Mouse (Mus musculus) right cerebral cortex, postnatal 14 days (tissue): ENCODE measurements around the gene Ptpro.
"Not testable (repeated sequence)": the region's sequence is repeated elsewhere in the genome, so short reads cannot be mapped to it uniquely, and the experiment has no call there.

Source experiments
- DNase-seq: peaks from one replicate; pipeline ENCODE4 v3.0.0; 2022

Gene Ptpro

DNA sequence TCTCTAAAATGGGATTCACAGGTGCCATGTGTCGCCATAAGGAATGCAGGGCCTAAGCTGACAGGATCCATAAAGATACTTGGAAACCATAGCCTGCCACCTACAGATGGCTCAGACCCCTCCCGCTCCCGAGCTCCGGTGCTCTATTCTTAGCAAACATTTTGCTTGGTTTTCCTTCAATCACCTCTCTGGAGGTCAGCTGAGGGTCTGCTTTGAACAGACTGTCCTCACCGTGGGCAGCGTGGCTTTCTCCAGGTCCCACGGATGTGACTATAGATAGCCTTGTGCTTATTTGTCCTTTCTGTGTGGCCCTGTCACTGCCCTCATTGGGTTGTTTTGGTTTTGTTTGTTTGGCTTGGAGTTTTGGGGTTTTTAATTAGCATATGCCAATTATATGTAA is 206.0 kb downstream of the Ptpro start:
- DNase-seq, result no peak

DNA sequence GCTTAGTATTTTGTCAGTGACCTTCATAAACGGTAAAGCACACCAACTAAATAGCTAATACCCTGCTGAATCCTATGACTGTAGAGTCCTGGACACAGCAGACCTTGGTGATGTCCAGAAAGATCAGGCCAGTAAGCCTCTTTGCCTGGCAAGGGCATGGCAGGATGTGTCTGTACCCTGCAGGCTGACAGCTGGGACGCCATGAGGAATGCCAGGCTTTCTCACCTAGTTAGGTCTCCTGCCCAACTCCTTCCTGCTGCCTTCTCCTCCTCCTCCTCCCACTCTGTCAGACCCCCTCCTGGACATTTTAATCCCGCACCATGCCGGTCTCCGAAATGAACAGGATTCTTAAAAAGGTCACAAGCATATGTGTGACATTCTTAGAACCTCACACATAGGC is 211.7 kb downstream of the Ptpro start:
- no peak for DNase-seq

DNA sequence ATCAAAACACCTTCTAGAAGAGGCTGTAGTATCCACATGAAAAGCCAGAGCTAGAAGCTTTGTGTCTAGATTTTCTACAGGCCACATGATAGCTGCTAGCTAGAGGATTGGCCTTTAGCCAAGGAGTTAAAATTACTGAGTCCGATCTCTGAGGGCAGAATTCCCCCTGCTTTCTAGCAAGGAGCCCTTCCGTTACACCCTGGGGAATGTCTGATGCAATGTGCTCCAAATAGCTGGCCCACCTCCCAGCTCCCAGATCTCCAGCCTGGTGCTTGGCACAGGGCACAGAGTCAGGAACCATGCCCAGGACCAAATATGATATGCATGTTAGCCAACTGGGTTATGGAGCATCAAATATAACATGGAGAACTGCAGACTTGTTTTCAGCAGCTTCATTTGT is 213.1 kb downstream of the Ptpro start:
- no peak for DNase-seq

DNA sequence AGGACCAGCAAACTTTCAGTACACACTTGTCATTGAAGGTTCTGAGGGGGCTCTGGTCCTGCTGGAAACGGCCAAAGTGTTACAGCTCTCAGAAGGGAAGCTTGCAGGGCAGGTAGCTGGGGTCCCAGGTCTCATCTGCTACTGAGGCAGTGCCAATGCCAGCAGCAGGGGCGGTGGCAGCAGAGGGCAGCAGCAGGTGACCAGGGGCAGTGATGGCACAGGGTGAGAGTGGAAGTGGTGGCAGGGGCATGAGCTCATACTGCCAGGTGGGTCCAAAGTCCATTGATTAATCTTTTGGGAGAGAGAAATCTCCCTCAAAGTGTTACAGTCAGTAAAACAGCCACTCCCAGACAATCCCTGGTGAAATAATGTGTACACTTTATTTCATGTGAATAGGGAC is 214.1 kb downstream of the Ptpro start:
- DNase-seq, result no peak

DNA sequence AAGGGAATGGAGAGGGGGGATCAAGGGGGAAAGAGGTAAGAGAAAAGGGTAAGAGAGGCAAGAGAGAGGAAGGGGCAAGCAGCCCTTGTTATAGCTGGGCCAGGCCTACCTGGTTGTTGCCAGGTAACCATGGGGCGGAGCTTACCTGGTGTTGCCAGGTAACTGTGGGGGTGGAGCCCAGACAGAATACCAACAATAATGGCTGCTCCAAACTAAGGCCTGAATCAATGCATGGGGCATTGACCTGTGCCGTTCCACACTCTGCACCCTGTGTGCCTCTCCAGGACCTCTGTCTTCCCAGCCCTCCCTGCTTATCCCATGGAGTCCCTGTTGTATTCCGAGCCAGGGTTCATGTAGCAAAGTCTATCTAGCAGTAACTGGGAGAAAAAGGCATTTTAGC is 215.6 kb downstream of the Ptpro start:
- DNase-seq, result no peak

DNA sequence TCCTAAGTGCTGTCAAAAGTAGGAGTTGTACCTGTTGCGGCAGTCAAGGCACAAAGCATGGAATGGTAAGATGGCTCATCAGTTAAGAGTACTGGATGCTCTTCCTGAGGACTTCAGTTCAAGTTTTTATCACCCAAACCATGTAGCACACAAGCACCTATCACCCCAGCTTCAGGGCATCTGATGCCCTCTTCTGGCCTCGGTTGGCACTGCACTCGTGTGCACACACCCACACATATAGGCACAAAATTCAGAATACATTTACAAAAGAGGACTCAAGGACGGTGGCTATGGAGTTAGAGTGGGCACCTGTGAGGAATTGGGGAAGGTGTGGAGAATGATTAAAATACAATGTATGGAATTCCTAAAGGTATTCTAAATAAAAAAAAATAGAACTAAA is 217.4 kb downstream of the Ptpro start:
- no peak for DNase-seq

DNA sequence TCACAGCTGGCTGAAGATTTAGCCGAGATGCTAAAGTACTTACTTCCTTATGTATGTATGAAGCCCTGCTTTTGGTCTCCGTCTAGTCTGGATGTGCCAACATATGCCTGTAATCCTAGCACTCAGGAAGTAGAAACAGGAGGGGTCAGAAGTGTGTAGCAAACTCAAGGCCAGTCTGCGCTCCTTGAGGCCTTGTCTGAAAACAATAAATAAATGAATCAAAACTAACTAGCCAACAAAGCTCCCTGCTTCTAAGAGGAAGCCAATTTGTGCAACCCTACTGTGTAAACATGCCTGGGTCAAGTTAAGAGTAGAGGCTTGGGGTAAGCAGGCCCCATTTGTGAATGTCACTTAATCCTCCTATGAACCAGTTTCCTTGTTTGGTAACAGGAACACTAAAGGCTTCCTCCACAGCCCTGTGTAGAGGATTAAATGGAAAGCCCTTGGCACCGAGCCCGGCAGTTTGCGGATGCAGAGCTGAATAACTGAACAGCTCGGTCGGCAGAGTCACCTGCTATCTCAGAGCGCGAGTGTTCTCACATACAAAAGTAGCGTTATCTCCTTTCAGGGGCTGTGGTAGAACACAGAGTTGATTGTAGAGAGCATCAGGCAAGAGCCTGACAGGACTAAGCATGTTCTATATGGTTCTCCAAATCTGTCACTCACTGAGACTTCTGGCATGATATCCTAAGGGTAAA is 218.9 kb downstream of the Ptpro start:
- DNase-seq, result peak; percentile 93

DNA sequence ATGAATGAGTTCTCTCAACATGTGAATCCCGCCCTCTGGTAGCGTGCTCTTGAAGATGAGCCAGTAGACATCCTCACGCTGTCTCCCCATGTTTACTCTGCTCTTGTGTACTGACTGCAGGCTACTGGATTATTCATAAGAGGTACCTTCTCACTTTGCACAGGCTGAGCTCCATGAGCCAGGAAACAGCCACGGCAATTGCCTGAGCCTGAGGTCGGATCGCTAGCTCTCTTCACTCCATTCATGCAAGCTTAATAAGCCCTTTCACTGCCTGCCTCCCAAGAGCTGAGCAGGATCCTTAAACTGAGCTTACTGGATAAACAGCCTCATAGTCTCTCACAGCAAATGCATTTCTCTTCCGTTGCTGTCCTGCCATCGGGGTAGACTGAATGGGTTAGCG is 220.0 kb downstream of the Ptpro start:
- DNase-seq, result no peak

DNA sequence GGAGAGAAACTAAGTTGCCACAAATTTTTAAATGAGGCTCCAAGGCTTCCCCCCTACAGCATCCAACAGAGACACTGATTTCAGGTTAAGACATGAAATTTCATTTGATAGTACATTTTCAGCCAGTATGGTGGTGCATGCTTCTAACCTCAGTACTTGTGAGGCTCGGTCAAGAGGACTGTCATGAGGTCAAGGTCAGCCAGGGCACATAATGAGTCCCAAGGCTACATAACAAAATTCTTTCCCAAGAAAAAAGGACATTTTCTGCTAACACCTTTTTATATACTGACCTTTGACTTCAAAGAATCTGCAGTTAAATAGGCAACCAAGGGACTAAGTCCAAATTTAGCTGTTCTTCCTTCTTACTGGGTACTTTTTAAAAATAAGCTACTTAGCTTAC is 221.3 kb downstream of the Ptpro start:
- DNase-seq, result no peak

DNA sequence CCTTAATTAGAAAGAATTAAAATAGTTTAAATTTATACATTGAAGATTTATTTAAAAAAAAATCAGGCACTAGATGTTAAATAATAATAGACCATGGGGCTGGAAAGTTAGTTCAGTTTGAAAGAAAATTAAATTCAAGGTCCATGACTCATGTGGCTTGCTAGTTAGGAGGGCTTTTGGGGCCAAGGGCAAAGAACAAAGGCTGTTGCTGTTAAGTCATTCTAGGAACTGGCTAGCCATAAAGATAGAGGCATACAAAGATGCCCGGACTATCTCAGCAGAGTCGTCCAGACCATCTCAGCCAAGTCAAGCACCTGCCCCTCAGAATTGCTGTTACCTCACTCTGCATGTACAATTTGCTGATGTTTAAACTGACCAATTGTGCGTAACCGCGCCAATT is 223.6 kb downstream of the Ptpro start:
- not testable (repeated sequence) for DNase-seq

DNA sequence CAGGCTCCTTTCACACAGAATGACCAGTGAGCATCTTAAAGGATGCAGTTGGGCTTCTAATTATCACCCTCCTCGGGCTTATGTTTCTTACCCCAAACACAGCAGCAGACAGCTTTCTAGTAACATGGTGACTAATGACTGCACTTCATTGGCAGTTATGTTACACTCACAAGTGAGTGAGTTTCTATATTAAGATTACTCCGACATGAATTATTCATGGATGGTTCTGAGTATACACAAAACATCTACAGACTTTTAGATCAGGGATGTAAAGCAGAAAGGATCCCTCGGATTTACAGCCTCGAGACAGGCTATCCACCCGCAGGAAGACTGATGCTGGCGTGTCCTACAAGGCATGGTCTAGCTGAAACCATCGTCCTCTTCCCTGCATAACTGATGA is 230.8 kb downstream of the Ptpro start:
- no peak for DNase-seq

DNA sequence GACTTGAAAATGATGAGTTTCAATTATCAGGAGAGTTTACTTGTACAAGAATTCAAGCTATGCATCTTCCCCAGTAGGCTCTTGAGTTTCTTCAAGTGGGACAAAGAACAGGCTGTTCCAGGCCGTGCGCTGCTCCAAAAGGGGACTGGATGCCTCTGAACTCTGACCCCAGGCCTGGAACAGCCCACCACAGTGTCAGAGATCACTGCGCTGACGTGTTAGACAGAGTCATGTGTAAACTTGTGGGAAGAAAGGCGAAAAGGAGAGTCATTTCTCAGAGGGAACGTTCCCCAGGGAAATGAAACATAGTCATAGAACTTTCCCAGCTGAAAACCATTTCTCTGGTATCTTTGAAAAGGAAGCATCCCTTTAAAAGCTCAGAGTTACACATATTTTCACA is 235.3 kb downstream of the Ptpro start:
- DNase-seq, result no peak

DNA sequence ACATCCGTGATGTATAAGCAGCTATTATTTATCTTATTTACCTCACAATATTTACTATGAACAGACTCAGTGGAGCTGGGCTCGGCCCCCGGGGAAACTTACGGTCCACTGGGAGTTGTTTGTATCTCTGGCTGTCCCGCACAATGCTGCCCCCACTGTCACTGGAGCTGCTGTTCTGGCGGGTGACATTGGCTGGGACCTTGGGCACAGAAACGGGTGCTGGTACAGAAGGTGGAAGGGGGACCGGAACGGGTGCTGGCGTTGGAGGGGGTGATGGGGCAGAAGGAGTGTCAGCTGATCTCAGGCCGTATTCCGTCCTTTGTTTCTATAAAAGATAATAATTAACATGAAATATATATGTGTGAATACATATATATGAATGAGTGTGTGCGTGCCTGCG is 238.0 kb downstream of the Ptpro start:
- DNase-seq, result no peak

DNA sequence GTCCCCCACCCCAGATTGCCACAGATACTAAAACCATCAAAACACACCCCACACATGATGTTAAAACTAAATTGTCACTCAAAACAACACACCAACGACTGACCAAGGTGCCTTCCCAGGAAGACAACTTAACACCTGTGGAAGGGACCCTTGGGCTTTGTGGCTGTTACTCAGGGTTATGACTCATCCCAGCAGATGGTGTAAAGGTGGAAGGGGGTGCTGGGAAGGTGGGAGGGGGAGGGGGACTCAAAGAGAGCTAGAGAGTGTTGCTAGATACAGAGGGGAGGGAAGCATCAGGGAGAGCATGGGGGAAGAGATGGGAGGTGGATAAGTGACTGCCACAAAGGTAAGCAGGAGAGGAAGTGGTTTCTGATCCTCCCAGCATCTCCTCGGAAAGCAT is 239.5 kb downstream of the Ptpro start:
- DNase-seq, result no peak

DNA sequence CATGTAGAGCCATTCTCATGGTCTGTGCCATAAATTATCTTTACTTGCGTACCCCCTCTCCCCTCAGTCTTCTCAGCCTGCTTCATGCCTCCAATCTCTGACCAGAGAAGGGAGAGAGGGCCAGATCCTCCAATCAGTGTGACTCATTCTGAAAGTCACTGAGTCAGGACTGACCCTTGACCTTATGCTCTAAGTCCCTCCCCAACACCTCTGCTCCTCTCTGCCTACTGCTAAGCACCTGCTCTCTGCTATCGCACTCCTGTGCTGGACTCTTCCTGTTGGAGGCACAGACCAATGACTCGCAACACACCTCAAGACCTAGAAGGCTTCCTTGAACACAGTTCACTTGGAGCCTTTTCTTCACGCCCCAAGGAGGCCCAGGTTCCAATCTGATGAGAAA is 240.5 kb downstream of the Ptpro start:
- no peak for DNase-seq

DNA sequence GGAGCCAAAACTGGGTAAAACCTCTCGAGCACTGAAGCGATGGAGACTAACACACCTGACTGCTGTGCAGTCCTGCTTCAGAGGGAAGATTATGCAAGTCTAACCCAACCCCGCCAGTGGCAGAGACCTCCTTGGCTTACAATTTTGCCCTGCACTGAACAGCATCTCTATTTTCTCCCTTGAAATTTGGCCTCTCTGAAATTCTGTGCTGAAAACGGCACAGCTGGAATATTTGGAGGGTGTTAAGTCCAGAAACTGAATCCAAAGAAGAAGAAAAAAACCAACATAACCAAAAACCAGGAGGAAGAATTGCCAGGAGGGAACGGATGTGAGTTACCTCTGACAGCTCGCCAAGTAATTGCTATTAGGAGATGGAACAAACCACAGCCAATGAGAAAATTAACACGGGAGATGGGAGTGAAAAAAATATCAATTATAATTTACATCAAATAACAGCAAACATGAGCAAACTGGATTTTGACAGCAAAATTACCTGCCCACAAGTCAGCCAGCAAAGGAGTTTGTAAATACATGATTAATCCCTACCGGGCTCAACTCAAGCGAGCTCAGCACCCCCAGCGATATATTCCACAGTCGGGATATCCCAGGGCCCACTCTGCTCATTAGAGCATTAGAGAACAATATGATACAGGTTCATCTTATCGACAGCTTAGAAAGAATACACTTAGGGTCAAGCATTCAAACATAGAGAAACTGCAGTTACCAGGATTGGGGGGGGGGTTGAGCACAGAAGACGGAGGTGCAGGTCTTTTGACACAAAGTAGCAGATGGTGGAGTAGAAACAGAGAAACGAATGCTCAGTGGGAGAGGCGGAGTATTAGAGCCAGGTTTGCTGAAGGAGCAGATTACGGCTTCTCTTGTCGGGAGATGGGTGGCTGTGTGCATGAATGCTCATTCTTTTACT is 241.4 kb downstream of the Ptpro start:
- no peak for DNase-seq

DNA sequence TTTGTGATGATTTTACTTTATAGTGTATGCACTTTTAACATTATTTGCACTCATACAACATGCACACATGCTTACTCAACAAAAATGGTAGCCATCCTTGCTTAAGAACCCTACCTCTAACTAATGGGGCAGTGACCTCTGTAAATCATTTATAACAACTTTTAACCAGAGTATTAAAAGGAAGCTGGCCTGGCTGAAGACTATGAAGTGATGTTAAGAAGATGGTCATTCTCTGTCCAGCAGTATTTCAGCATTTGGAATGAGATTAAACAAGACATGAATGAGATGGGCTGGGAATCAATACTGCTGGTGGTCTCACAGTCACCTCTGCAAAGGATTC is 242.0 kb downstream of the Ptpro start:
- DNase-seq, result no peak

DNA sequence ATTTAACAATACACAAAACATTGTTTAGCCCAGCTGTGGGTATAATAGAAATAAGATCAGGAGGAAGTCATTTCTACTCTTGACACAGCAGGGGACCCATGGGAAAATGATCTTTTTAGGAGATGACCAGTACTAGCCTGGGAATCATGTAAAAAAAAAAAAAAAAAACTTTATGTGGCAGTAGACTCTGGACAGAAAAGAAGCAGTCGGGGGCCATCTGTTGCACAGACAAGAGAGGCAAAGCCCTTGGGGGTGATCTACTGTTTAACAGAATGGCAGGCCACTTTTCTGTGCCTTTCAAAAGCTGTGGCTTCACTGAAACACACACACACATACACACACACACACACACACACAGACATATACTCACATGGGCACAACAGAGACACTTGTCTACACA is 242.7 kb downstream of the Ptpro start:
- DNase-seq, result no peak

DNA sequence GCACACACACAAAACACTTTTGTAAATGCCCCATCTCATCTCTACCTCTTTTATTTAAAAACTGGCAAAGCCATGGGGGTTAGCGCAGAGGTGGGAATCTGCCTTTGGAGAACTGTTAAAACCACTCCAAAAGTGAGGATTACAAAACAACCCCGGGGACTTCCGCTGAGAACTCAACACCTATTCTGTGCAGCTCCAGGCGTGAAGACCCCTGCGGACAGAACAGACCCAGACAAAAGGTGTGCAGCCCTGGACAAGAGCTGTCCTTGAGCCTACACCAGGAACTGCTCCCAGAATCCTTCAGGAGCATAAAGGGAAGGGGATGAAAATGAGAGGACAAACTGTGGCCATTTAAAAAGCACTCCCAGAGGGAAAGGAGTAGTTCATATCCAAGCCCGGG is 243.1 kb downstream of the Ptpro start:
- no peak for DNase-seq

DNA sequence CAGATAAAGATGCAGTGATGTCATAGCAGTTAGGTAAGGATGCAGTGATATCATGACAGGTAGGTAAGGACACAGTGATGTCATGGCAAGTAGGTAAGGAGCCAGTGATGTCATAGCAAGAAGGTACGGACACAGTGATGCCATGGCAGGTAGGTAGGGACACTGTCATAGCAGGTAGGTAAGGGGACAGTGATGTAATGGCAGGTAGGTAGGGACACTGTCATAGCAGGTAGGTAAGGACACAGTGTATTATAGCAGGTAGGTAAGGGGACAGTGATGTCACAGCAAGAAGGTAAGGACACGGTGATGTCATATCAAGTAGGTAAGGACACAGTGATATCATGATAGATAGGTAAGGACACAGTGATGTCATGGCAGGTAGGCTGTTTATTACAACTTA is 244.4 kb downstream of the Ptpro start:
- DNase-seq, result no peak

DNA sequence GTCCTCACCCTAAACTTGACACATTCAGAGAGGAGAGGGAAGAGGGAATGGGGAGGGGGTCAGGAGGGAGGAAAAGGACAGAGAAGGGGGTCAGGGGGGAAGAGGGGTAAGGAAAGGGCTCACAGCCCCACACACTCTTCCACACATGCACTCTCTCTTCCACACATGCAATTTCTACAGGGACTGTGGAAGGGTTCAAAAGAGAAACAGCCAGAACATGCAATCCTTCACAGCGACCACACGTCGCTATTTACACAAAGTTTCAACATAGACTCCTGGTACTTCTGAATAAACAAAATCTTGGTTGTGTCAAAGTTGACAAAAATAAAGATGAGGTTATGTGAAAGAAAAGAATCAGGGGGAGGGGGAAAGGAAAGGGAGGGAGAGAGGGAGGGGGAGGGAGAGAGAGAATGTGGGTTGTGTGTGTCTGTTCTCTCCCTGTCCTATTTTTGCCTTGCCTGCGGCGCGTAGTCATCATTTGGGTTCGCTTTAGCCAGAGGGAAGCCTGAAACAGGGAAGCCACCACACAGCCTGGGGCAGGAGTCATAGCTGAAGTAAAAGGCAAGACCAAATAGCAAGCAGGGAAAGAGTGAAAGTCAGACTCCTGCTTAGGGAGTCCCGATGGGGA is 245.2 kb downstream of the Ptpro start:
- DNase-seq, result no peak

DNA sequence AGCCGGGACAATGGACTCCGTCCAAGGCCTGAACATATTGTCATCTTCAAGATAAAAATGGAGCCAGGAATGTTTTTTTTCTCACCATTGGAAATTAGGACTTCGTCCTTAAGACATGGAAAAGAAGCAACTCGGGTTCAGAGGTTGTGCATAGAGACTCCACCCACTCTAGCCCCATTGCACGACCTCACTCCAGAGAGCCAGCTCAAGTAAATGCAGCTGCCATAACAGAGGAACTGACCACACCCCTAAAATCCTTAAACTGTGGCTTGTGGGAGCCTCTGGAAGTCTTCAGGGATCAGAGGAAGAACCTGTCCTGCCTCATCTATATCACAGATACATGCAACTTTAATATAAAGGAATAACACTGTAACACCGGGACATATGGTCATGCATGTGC is 246.7 kb downstream of the Ptpro start:
- no peak for DNase-seq

DNA sequence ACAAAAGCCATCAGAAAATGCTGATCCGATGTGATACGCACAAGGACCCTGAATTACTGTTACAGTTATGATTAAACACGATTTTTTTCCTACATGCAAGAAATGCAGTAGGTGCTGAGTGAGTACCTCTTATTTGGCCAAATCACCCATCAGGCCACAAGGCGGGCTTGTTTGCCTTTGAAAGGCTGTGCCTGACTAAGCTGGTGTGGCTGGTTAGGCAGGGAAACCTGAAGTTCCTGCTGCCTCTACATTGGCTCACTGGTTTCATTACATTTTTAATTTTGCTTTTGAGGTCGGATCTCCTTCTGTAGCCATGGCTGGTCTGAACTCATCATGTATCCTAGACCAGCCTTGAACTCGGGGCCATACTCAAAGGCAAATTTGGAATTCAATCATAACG is 250.9 kb downstream of the Ptpro start:
- DNase-seq, result no peak

DNA sequence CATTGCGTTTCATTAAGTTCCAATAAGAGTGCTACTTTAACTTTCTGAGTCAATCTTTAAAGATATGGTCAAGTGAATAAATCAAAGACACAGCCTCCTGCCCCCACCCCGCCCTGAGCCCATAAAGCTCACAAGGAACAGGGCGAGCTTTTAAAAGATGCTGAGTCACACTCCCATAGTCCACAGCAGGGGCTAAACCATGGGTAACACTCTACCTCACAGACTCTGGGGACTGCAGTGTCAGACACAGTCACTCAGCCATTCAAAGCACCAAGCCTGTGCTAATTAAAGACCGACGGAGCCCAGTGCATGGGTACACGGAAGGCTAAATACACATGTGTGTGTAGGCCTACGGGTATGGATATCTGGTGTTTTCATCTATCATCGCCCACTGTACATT is 251.3 kb downstream of the Ptpro start:
- no peak for DNase-seq
